ENCODE assay signal across 7 mouse cellular contexts in the genomic region with DNA sequence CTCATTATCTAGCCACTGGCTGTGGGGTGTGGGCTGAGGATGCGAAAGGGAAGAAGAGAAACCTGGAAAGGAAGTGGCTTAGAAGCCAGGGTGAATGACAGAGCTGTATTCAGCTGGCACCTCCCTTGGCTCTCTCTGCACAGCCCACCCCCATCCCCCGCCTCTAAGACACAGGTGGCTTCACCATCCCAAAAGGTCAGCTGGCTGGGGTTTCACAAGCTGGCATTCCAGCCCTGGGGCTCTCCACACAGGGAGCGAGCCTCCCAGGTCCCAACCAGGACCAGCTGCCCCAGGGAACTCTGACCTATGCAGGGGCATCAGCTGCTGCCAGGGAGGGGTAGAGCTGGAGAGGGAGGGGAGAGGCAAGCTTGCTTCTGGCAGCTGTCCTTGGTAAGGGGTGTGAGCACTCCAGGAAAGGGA.
DNase-seq lines count a peak whose midpoint lies in the region; ATAC-seq and TF ChIP-seq lines count a peak whose summit lies in the region.

No protein-coding gene starts in this region.

- H3K9ac ChIP-seq in lung, postnatal 0 days (replicated peaks; ENCODE audit: low read depth) = no peak overlapping the region
- H3K9ac ChIP-seq in forebrain, embryonic 14.5 days (ENCODE audit: low read length) = no peak overlapping the region
- no peak overlapping the region for H3K9ac ChIP-seq in limb, embryonic 13.5 days
- H3K9ac ChIP-seq in stomach, embryonic 16.5 days (ENCODE audit: low read length) = no peak overlapping the region

- ATAC-seq in lung, postnatal 0 days = peak; percentile 48
- ATAC-seq in forebrain, embryonic 14.5 days = peak; percentile 50
- ATAC-seq in limb, embryonic 13.5 days (ENCODE audit: low FRiP score, low read depth) = peak; percentile 68; the same call in 1 of the 2 replicates
- peak; percentile 15; the same call in 1 of the 2 replicates for ATAC-seq in stomach, embryonic 16.5 days (ENCODE audit: insufficient read depth, low FRiP score)

- H3K27me3 ChIP-seq in lung, postnatal 0 days (replicated peaks; ENCODE audit: insufficient read depth, low read length) = no peaks in the 10 kb centered on the region
- no peaks in the 10 kb centered on the region for H3K27me3 ChIP-seq in forebrain, embryonic 14.5 days (replicated peaks; ENCODE audit: control insufficient read depth, insufficient read depth, low read length)
- no peaks in the 10 kb centered on the region for H3K27me3 ChIP-seq in limb, embryonic 13.5 days
- no peaks in the 10 kb centered on the region for H3K27me3 ChIP-seq in stomach, embryonic 16.5 days (ENCODE audit: control insufficient read depth, insufficient read depth, low read length)

- H3K4me1 ChIP-seq in lung, postnatal 0 days (ENCODE audit: insufficient read depth, low read depth, low read length) = peaks cover 16% of the 10 kb centered on the region; the same call in 1 of the 2 replicates
- peaks cover 32% of the 10 kb centered on the region for H3K4me1 ChIP-seq in forebrain, embryonic 14.5 days (ENCODE audit: control insufficient read depth, insufficient read depth, low read length)
- H3K4me1 ChIP-seq in limb, embryonic 13.5 days = peaks cover 47% of the 10 kb centered on the region
- H3K4me1 ChIP-seq in stomach, embryonic 16.5 days (ENCODE audit: control insufficient read depth, insufficient read depth, low read length) = peaks cover 29% of the 10 kb centered on the region

- peak; percentile 45 for DNase-seq in lung, postnatal 0 days (ENCODE audit: low spot score)
- no peak for DNase-seq in lung, postnatal 25 days (ENCODE audit: low spot score)
- peak; percentile 47 for DNase-seq in forebrain, embryonic 14.5 days (ENCODE audit: low spot score)
- no peak for DNase-seq in frontal cortex, postnatal 36 days (ENCODE audit: low spot score in 2 of 2)
- no peak for DNase-seq in adrenal gland, postnatal 36 days

- H3K9me3 ChIP-seq in lung, postnatal 0 days (ENCODE audit: low read length) = no peaks in the 10 kb centered on the region
- H3K9me3 ChIP-seq in forebrain, embryonic 14.5 days (replicated peaks; ENCODE audit: control insufficient read depth, low read length) = no peaks in the 10 kb centered on the region
- no peaks in the 10 kb centered on the region for H3K9me3 ChIP-seq in limb, embryonic 13.5 days
- no peaks in the 10 kb centered on the region for H3K9me3 ChIP-seq in stomach, embryonic 16.5 days (replicated peaks; ENCODE audit: control insufficient read depth, low read length)

- H3K27ac ChIP-seq in lung, postnatal 0 days (ENCODE audit: low read length) = peak overlapping the region; percentile 54
- H3K27ac ChIP-seq in forebrain, embryonic 14.5 days (ENCODE audit: low read depth, low read length) = no peak overlapping the region
- no peak overlapping the region for H3K27ac ChIP-seq in limb, embryonic 13.5 days
- no peak overlapping the region for H3K27ac ChIP-seq in stomach, embryonic 16.5 days (ENCODE audit: low read length)

- H3K36me3 ChIP-seq in lung, postnatal 0 days (ENCODE audit: insufficient read depth, low read length) = no peaks in the 10 kb centered on the region
- no peaks in the 10 kb centered on the region for H3K36me3 ChIP-seq in forebrain, embryonic 14.5 days (ENCODE audit: control insufficient read depth, insufficient read depth, low read length)
- no peaks in the 10 kb centered on the region for H3K36me3 ChIP-seq in limb, embryonic 13.5 days
- no peaks in the 10 kb centered on the region for H3K36me3 ChIP-seq in stomach, embryonic 16.5 days (ENCODE audit: control insufficient read depth, insufficient read depth, low read length)

- no peak for TF ChIP-seq EP300 in lung, postnatal 0 days (IDR thresholded peaks at IDR 0.05)

- no peak overlapping the region for H3K4me3 ChIP-seq in lung, postnatal 0 days (ENCODE audit: low read depth, low read length)
- no peak overlapping the region for H3K4me3 ChIP-seq in forebrain, embryonic 14.5 days (ENCODE audit: low read depth, low read length)
- H3K4me3 ChIP-seq in limb, embryonic 13.5 days = no peak overlapping the region
- no peak overlapping the region for H3K4me3 ChIP-seq in stomach, embryonic 16.5 days (replicated peaks; ENCODE audit: low read length)

- 61% methylated on average over 3 of the region's 3 CpGs for WGBS in lung, postnatal 0 days
- WGBS in forebrain, embryonic 14.5 days = 70% methylated on average over 3 of the region's 3 CpGs
- 42% methylated on average over 3 of the region's 3 CpGs for WGBS in limb, embryonic 13.5 days
- 71% methylated on average over 3 of the region's 3 CpGs for WGBS in stomach, embryonic 16.5 days

- no peak for TF ChIP-seq CTCF in lung, postnatal 0 days (IDR thresholded peaks at IDR 0.05)

- H3K4me2 ChIP-seq in lung, postnatal 0 days (replicated peaks; ENCODE audit: low read depth, low read length) = no peak overlapping the region
- H3K4me2 ChIP-seq in forebrain, embryonic 14.5 days (ENCODE audit: low read length) = no peak overlapping the region
- no peak overlapping the region for H3K4me2 ChIP-seq in limb, embryonic 13.5 days (replicated peaks)
- H3K4me2 ChIP-seq in stomach, embryonic 16.5 days (ENCODE audit: low read depth, low read length) = no peak overlapping the region

Comparison
In these comparisons a context has a peak if more than half of its experiments do, and no peak if none do; other contexts are left out.
1. DNase-seq: peak in lung, postnatal 0 days (single experiment) and forebrain, embryonic 14.5 days (single experiment); none in lung, postnatal 25 days (single experiment), frontal cortex, postnatal 36 days (0 of 2) and adrenal gland, postnatal 36 days (0 of 2).
2. ATAC-seq: peak in every context shown above with its lines; median percentile 68 in limb, embryonic 13.5 days; 50 in forebrain, embryonic 14.5 days; 48 in lung, postnatal 0 days; 15 in stomach, embryonic 16.5 days.